Mouse (Mus musculus) MEL (cell line): ENCODE data around the gene AC141477.1. TPM values are rescaled to one million over a fixed set of nuclear protein-coding genes. Genes with fewer than 3 reads are reported as not detected.

Source experiments
- DNase-seq: peaks from one replicate; pipeline ENCODE4 v3.0.0; 2011; ENCODE audit warnings: low read depth, low spot score
- H3K27ac ChIP-seq: 2 replicates; pipeline ENCODE4 v1.5.1; 2012; ENCODE audit warnings: low read depth, mild to moderate bottlenecking, control low read depth, low read length, moderate library complexity; ENCODE audit not compliant: control insufficient read depth
- H3K27me3 ChIP-seq, 2 experiments: fragments of 150-350 bp in 1 of 2; sonication (generic) in 1 of 2; 2 replicates each; pipeline ENCODE4 v1.6.1; 2012; ENCODE audit warnings: low read length in 2 of 2, mild to moderate bottlenecking in 2 of 2, improper control_type of control experiment in 1 of 2, moderate library complexity in 1 of 2; ENCODE audit not compliant: insufficient read depth in 2 of 2, control insufficient read depth in 1 of 2
- H3K36me3 ChIP-seq, 2 experiments: 2 replicates each; pipeline ENCODE4 v1.6.1; 2012 to 2014; ENCODE audit warnings: low read length in 2 of 2, improper control_type of control experiment in 1 of 2, inconsistent platforms in 1 of 2, mild to moderate bottlenecking in 1 of 2; ENCODE audit not compliant: insufficient read depth in 2 of 2, control insufficient read depth in 1 of 2
- H3K4me1 ChIP-seq, 2 experiments: fragments of 150-350 bp in 1 of 2; sonication (generic) in 1 of 2; 2 replicates each; pipeline ENCODE4 v1.6.1; 2012; ENCODE audit warnings: low read length in 2 of 2, improper control_type of control experiment in 1 of 2, mild to moderate bottlenecking in 1 of 2; ENCODE audit not compliant: insufficient read depth in 2 of 2, control insufficient read depth in 1 of 2
- H3K4me3 ChIP-seq, 2 experiments: fragments of 150-350 bp in 1 of 2; sonication (generic) in 1 of 2; 2 replicates each; pipeline ENCODE4 v1.5.1; 2012; ENCODE audit warnings: low read depth in 2 of 2, low read length in 2 of 2, mild to moderate bottlenecking in 2 of 2, moderate library complexity in 2 of 2, control low read depth in 1 of 2, improper control_type of control experiment in 1 of 2; ENCODE audit not compliant: control insufficient read depth in 1 of 2, insufficient read depth in 1 of 2
- H3K79me2 ChIP-seq: 2 replicates; pipeline ENCODE4 v1.6.1; 2012; ENCODE audit warnings: mild to moderate bottlenecking, low read length, moderate library complexity; ENCODE audit not compliant: control insufficient read depth, poor library complexity, insufficient read depth
- H3K9ac ChIP-seq: 2 replicates; pipeline ENCODE4 v1.6.1; 2012; ENCODE audit warnings: low read depth, mild to moderate bottlenecking, control low read depth, low read length, moderate library complexity; ENCODE audit not compliant: control insufficient read depth, poor library complexity, severe bottlenecking
- H3K9me3 ChIP-seq: fragments of 150-350 bp; sonication (generic); replicated peaks from 2 replicates; pipeline ENCODE4 v1.6.1; 2012; ENCODE audit warnings: mild to moderate bottlenecking, low read length, improper control_type of control experiment, moderate library complexity; ENCODE audit not compliant: insufficient read depth
- BHLHE40 ChIP-seq: IDR thresholded peaks from 2 replicates; pipeline ENCODE4 v1.6.1; 2012; ENCODE audit warnings: low read depth, mild to moderate bottlenecking, inconsistent platforms, low read length, improper control_type of control experiment, borderline replicate concordance
- CHD1 ChIP-seq: IDR thresholded peaks from 2 replicates; pipeline ENCODE4 v1.6.1; 2012; ENCODE audit warnings: low read depth, mild to moderate bottlenecking, inconsistent platforms, low read length, improper control_type of control experiment
- ETS1 ChIP-seq: IDR thresholded peaks from 2 replicates; pipeline ENCODE4 v1.6.1; 2012; ENCODE audit warnings: low read depth, mild to moderate bottlenecking, inconsistent platforms, low read length, improper control_type of control experiment, moderate library complexity
- GABPA ChIP-seq: IDR thresholded peaks from 2 replicates; pipeline ENCODE4 v1.6.1; 2012; ENCODE audit warnings: low read depth, mild to moderate bottlenecking, inconsistent platforms, low read length, improper control_type of control experiment, moderate library complexity
- GATA1 ChIP-seq: IDR thresholded peaks from 2 replicates; pipeline ENCODE4 v1.6.1; 2011; ENCODE audit warnings: low read depth, low read length, improper control_type of control experiment
- TCF12 ChIP-seq: IDR thresholded peaks from 2 replicates; pipeline ENCODE4 v1.6.1; 2014; ENCODE audit warnings: low read depth, mild to moderate bottlenecking, inconsistent platforms, low read length, improper control_type of control experiment, moderate library complexity
- ZC3H11A ChIP-seq: IDR thresholded peaks from 2 replicates; pipeline ENCODE4 v1.6.1; 2012; ENCODE audit warnings: low read depth, mild to moderate bottlenecking, inconsistent platforms, low read length, improper control_type of control experiment
- polyA plus RNA-seq, 2 experiments: library from polyadenylated mRNA; stranded (reverse) in 1 of 2; unstranded in 1 of 2; fragments of >175 nt in 1 of 2; fragments of >200 nt in 1 of 2; gene quantifications; 2 replicates each; pipeline versions ENCODE4 v1.2.1 to v1.2.4; 2012; ENCODE audit warnings: low replicate concordance in 2 of 2, low read depth in 1 of 2; ENCODE audit not compliant: insufficient read length in 2 of 2, insufficient read depth in 1 of 2, missing spikeins in 1 of 2
- total RNA-seq: library from RNA; depleted of rRNA; stranded (reverse); fragments of 300-350 nt; gene quantifications from 2 replicates; pipeline ENCODE4 v1.2.3, GENCODE M21; 2012; rRNA removed

The AC141477.1 gene
- total and polyA plus RNA-seq, 3 experiments: 0.70 TPM; not detected in 2

GRCm38 (mm10) chr10:76391166-76391565 lies 49.1 kb downstream of the AC141477.1 start:
- Histone ChIP-seq H3K4me1 (no peaks in the 10 kb centered on the region), H3K27ac (no peak overlapping the region), H3K9me3 (no peaks in the 10 kb centered on the region), H3K9ac (no peak overlapping the region), H3K4me3 (no peak overlapping the region), H3K36me3 (peaks cover 0 to 32% of the 10 kb centered on the region in 2 experiments; a peak in 2 of 4 replicates), H3K79me2 (no peaks in the 10 kb centered on the region; the same call in 1 of the 2 replicates), H3K27me3 (no peaks in the 10 kb centered on the region)
- no peak for DNase-seq
- TF ChIP-seq GABPA (no peak), ETS1 (no peak), ZC3H11A (no peak), GATA1 (no peak), CHD1 (no peak), BHLHE40 (no peak), TCF12 (no peak)

Other genes with a start within 250 kb of the AC141477.1 start
- gene Prmt2, start 202.6 kb downstream of the AC141477.1 start, total RNA-seq: 6.7 and 6.8 TPM in 2 replicates
- gene Prmt2, start 202.6 kb downstream of the AC141477.1 start, polyA plus RNA-seq: 10 to 100 TPM in 1 of 2 experiments, not detected in 1; 12.6 TPM
- gene S100b, start 186.6 kb downstream of the AC141477.1 start, total RNA-seq: not detected in 2 replicates
- not detected for gene S100b, start 186.6 kb downstream of the AC141477.1 start, polyA plus RNA-seq
- 2.6 and 2.8 TPM in 2 replicates for gene Dip2a, start 95.2 kb downstream of the AC141477.1 start, total RNA-seq
- 1 to 10 TPM in 1 of 2 experiments, not detected in 1; 5.7 TPM for gene Dip2a, start 95.2 kb downstream of the AC141477.1 start, polyA plus RNA-seq
- 30.7 and 34.1 TPM in 2 replicates for gene Pcnt, start 2.3 kb upstream of the AC141477.1 start, total RNA-seq
- 10 to 100 TPM; 36.4 to 51.3 TPM for gene Pcnt, start 2.3 kb upstream of the AC141477.1 start, polyA plus RNA-seq
- 0.13 and 0.15 TPM in 2 replicates for gene 2610028H24Rik, start 8.6 kb upstream of the AC141477.1 start, total RNA-seq
- gene 2610028H24Rik, start 8.6 kb upstream of the AC141477.1 start, polyA plus RNA-seq: under 1 TPM in 1 of 2 experiments, not detected in 1; 0.10 TPM
- 38.1 and 39.6 TPM in 2 replicates for gene Mcm3ap, start 28.5 kb upstream of the AC141477.1 start, total RNA-seq
- gene Mcm3ap, start 28.5 kb upstream of the AC141477.1 start, polyA plus RNA-seq: 10 to 100 TPM in 1 of 2 experiments, not detected in 1; 57.0 TPM
- gene Ybey, start 28.7 kb upstream of the AC141477.1 start, total RNA-seq: 4.0 TPM in 2 replicates
- 1 to 10 TPM in 1 of 2 experiments, not detected in 1; 2.6 TPM for gene Ybey, start 28.7 kb upstream of the AC141477.1 start, polyA plus RNA-seq
- gene Lss, start 91.1 kb upstream of the AC141477.1 start, total RNA-seq: 26.3 and 27.5 TPM in 2 replicates
- 10 to 100 TPM; 27.5 to 28.3 TPM for gene Lss, start 91.1 kb upstream of the AC141477.1 start, polyA plus RNA-seq
- not detected in 2 replicates for gene Spatc1l, start 121.8 kb upstream of the AC141477.1 start, total RNA-seq
- gene Spatc1l, start 121.8 kb upstream of the AC141477.1 start, polyA plus RNA-seq: not detected
- gene Ftcd, start 135.2 kb upstream of the AC141477.1 start, total RNA-seq: not detected in 2 replicates
- not detected for gene Ftcd, start 135.2 kb upstream of the AC141477.1 start, polyA plus RNA-seq
- not detected in 2 replicates for gene Col6a2, start 183.2 kb upstream of the AC141477.1 start, total RNA-seq
- not detected for gene Col6a2, start 183.2 kb upstream of the AC141477.1 start, polyA plus RNA-seq